Mouse (Mus musculus): ENCODE measurements at regions not wholly inside any gene's neighbourhood (a gene's known extent, or its start where the extent isn't known, plus 50 kb on each side); places are given as distances from the start of the nearest gene placed in this dataset.
A peak's percentile ranks its signal among the peaks of the same experiment; 100 is the strongest.

GRCm38 (mm10) chr3:39592349-39593117, 705.8 kb downstream of the Fat4 start:
- no peaks in the 10 kb centered on the region for H3K4me1 ChIP-seq
- ATAC-seq (ENCODE audit: low FRiP score), result no peak
- H3K27me3 ChIP-seq (replicated peaks), result no peaks in the 10 kb centered on the region
- H3K27ac ChIP-seq (replicated peaks), result no peak overlapping the region
- no peak overlapping the region for H3K9ac ChIP-seq (replicated peaks)
- no peaks in the 10 kb centered on the region for H3K36me3 ChIP-seq
- no peak overlapping the region for H3K4me3 ChIP-seq (replicated peaks)
- H3K4me2 ChIP-seq, result no peak overlapping the region
- H3K9me3 ChIP-seq (replicated peaks), result no peaks in the 10 kb centered on the region
- WGBS, result 74% methylated on average over 4 of the region's 4 CpGs

- H3K36me3 ChIP-seq, result no peaks in the 10 kb centered on the region
- no peak for ATAC-seq (ENCODE audit: low FRiP score)
- 24% methylated on average over 3 of the region's 3 CpGs for WGBS
- H3K9me3 ChIP-seq (replicated peaks), result no peaks in the 10 kb centered on the region
- no peak overlapping the region for H3K27ac ChIP-seq (replicated peaks)
- no peaks in the 10 kb centered on the region for H3K4me1 ChIP-seq
- no peaks in the 10 kb centered on the region for H3K27me3 ChIP-seq (replicated peaks)
- H3K4me3 ChIP-seq (replicated peaks), result no peak overlapping the region
- H3K9ac ChIP-seq (replicated peaks), result no peak overlapping the region
- no peak overlapping the region for H3K4me2 ChIP-seq
Observed at GRCm38 (mm10) chr3:39609937-39610336, 723.2 kb downstream of the Fat4 start.

GRCm38 (mm10) chr3:39612408-39612807, 725.7 kb downstream of the Fat4 start:
- ATAC-seq (ENCODE audit: low FRiP score), result 0 out of 2 replicates have a peak, but pooled peaks have one; percentile 41
- no peaks in the 10 kb centered on the region for H3K4me1 ChIP-seq

GRCm38 (mm10) chr3:39637924-39638323, 751.2 kb downstream of the Fat4 start:
- H3K9ac ChIP-seq (replicated peaks), result no peak overlapping the region
- no peaks in the 10 kb centered on the region for H3K36me3 ChIP-seq
- no peak overlapping the region for H3K4me2 ChIP-seq
- 47% methylated on average over 5 of the region's 5 CpGs for WGBS
- peak overlapping the region; percentile 60 for H3K27ac ChIP-seq (replicated peaks)
- ATAC-seq (ENCODE audit: low FRiP score), result peak; percentile 87
- peaks cover 6% of the 10 kb centered on the region; the same call in 1 of the 2 replicates for H3K4me1 ChIP-seq
- no peaks in the 10 kb centered on the region for H3K9me3 ChIP-seq (replicated peaks)
- no peak overlapping the region for H3K4me3 ChIP-seq (replicated peaks)
- no peaks in the 10 kb centered on the region for H3K27me3 ChIP-seq (replicated peaks)

More at GRCm38 (mm10) chr3:39612408-39612807, 725.7 kb downstream of the Fat4 start:
- no peak overlapping the region for H3K4me3 ChIP-seq (replicated peaks)
- H3K9ac ChIP-seq (replicated peaks), result no peak overlapping the region
- 12% methylated on average over 7 of the region's 7 CpGs for WGBS
- no peaks in the 10 kb centered on the region for H3K36me3 ChIP-seq
- no peak overlapping the region for H3K4me2 ChIP-seq
- H3K27me3 ChIP-seq (replicated peaks), result no peaks in the 10 kb centered on the region
- H3K27ac ChIP-seq (replicated peaks), result no peak overlapping the region
- no peaks in the 10 kb centered on the region for H3K9me3 ChIP-seq (replicated peaks)

- H3K36me3 ChIP-seq, result no peaks in the 10 kb centered on the region
Observed at GRCm38 (mm10) chr3:39643194-39643593, 756.5 kb downstream of the Fat4 start.

GRCm38 (mm10) chr3:39666817-39667216, 780.1 kb downstream of the Fat4 start:
- no peaks in the 10 kb centered on the region for H3K4me1 ChIP-seq
- ATAC-seq (ENCODE audit: low FRiP score), result no peak
- H3K36me3 ChIP-seq, result no peaks in the 10 kb centered on the region
- H3K27ac ChIP-seq (replicated peaks), result no peak overlapping the region
- no peaks in the 10 kb centered on the region for H3K9me3 ChIP-seq (replicated peaks)
- no peak overlapping the region for H3K9ac ChIP-seq (replicated peaks)
- H3K27me3 ChIP-seq (replicated peaks), result no peaks in the 10 kb centered on the region
- H3K4me2 ChIP-seq, result no peak overlapping the region
- WGBS, result 90% methylated on average over 3 of the region's 3 CpGs
- H3K4me3 ChIP-seq (replicated peaks), result no peak overlapping the region

More at GRCm38 (mm10) chr3:39643194-39643593, 756.5 kb downstream of the Fat4 start:
- Histone ChIP-seq H3K4me3 (replicated peaks) (no peak overlapping the region), H3K9ac (replicated peaks) (no peak overlapping the region), H3K4me2 (no peak overlapping the region), H3K9me3 (replicated peaks) (no peaks in the 10 kb centered on the region), H3K27me3 (replicated peaks) (no peaks in the 10 kb centered on the region), H3K27ac (replicated peaks) (no peak overlapping the region), H3K4me1 (peaks cover 2% of the 10 kb centered on the region; the same call in 1 of the 2 replicates)
- 76% methylated on average over 3 of the region's 3 CpGs for WGBS
- no peak for ATAC-seq (ENCODE audit: low FRiP score)

GRCm38 (mm10) chr3:39669145-39669544, 782.4 kb downstream of the Fat4 start:
- no peaks in the 10 kb centered on the region for H3K4me1 ChIP-seq
- no peak overlapping the region for H3K4me2 ChIP-seq
- no peaks in the 10 kb centered on the region for H3K36me3 ChIP-seq
- WGBS, result 79% methylated on average over 1 of the region's 1 CpGs
- no peaks in the 10 kb centered on the region for H3K27me3 ChIP-seq (replicated peaks)
- ATAC-seq (ENCODE audit: low FRiP score), result no peak
- H3K9ac ChIP-seq (replicated peaks), result no peak overlapping the region
- no peaks in the 10 kb centered on the region for H3K9me3 ChIP-seq (replicated peaks)
- no peak overlapping the region for H3K4me3 ChIP-seq (replicated peaks)
- no peak overlapping the region for H3K27ac ChIP-seq (replicated peaks)

GRCm38 (mm10) chr3:39673997-39674396, 787.3 kb downstream of the Fat4 start:
- Histone ChIP-seq H3K4me3 (replicated peaks) (no peak overlapping the region), H3K27me3 (replicated peaks) (no peaks in the 10 kb centered on the region), H3K4me2 (no peak overlapping the region), H3K9ac (replicated peaks) (no peak overlapping the region), H3K36me3 (no peaks in the 10 kb centered on the region), H3K9me3 (replicated peaks) (no peaks in the 10 kb centered on the region), H3K27ac (replicated peaks) (no peak overlapping the region), H3K4me1 (no peaks in the 10 kb centered on the region)
- ATAC-seq (ENCODE audit: low FRiP score), result no peak
- WGBS, result 85% methylated on average over 7 of the region's 7 CpGs

GRCm38 (mm10) chr3:39674927-39675326, 788.2 kb downstream of the Fat4 start:
- Histone ChIP-seq H3K27me3 (replicated peaks) (no peaks in the 10 kb centered on the region), H3K9ac (replicated peaks) (no peak overlapping the region), H3K4me2 (no peak overlapping the region), H3K9me3 (replicated peaks) (no peaks in the 10 kb centered on the region), H3K4me1 (no peaks in the 10 kb centered on the region), H3K36me3 (no peaks in the 10 kb centered on the region), H3K27ac (replicated peaks) (no peak overlapping the region), H3K4me3 (replicated peaks) (no peak overlapping the region)
- WGBS, result 79% methylated on average over 10 of the region's 10 CpGs
- no peak for ATAC-seq (ENCODE audit: low FRiP score)

- 83% methylated on average over 1 of the region's 1 CpGs for WGBS
- H3K9me3 ChIP-seq (replicated peaks), result no peaks in the 10 kb centered on the region; the same call in 1 of the 2 replicates
- H3K27me3 ChIP-seq (replicated peaks), result no peaks in the 10 kb centered on the region
- H3K4me2 ChIP-seq, result no peak overlapping the region
- no peak for ATAC-seq (ENCODE audit: low FRiP score)
- H3K9ac ChIP-seq (replicated peaks), result no peak overlapping the region
- no peaks in the 10 kb centered on the region for H3K36me3 ChIP-seq
- no peak overlapping the region for H3K27ac ChIP-seq (replicated peaks)
- no peaks in the 10 kb centered on the region for H3K4me1 ChIP-seq
- H3K4me3 ChIP-seq (replicated peaks), result no peak overlapping the region
Observed at GRCm38 (mm10) chr3:39705610-39706009, 818.9 kb downstream of the Fat4 start.

GRCm38 (mm10) chr3:39712795-39713709, 818.0 kb upstream of the Intu start:
- no peak for ATAC-seq (ENCODE audit: low FRiP score)
- H3K27me3 ChIP-seq (replicated peaks), result no peaks in the 10 kb centered on the region
- H3K9me3 ChIP-seq (replicated peaks), result no peaks in the 10 kb centered on the region

More at GRCm38 (mm10) chr3:39712795-39713709, 818.0 kb upstream of the Intu start:
- H3K36me3 ChIP-seq, result no peaks in the 10 kb centered on the region
- no peak overlapping the region for H3K27ac ChIP-seq (replicated peaks)
- no peak overlapping the region for H3K4me2 ChIP-seq
- H3K4me3 ChIP-seq (replicated peaks), result no peak overlapping the region
- 83% methylated on average over 13 of the region's 13 CpGs for WGBS
- H3K4me1 ChIP-seq, result no peaks in the 10 kb centered on the region
- H3K9ac ChIP-seq (replicated peaks), result no peak overlapping the region
